Mouse (Mus musculus): ENCODE measurements around the gene Lix1. TPM values are rescaled to one million over a fixed set of nuclear protein-coding genes. Genes with fewer than 3 reads are reported as not detected.

Lix1 gene
- polyA plus RNA-seq, 1 experiment from 2014 or later = 4.4 TPM

GRCm38 (mm10) chr17:17425906-17426305, 23.4 kb downstream of the Lix1 start:
- WGBS = 32% methylated on average over 3 of the region's 3 CpGs
- no peak overlapping the region for H3K9ac ChIP-seq (ENCODE audit: low read depth, low read length)
- H3K9me3 ChIP-seq (ENCODE audit: control insufficient read depth) = no peaks in the 10 kb centered on the region
- TF ChIP-seq CTCF (IDR thresholded peaks at IDR 0.05; ENCODE audit: low read depth) = no peak
- no peak overlapping the region for H3K4me2 ChIP-seq (replicated peaks; ENCODE audit: low read depth)
- no peak for ATAC-seq
- no peaks in the 10 kb centered on the region for H3K4me1 ChIP-seq (replicated peaks; ENCODE audit: control insufficient read depth, insufficient read depth, low read length)
- no peak overlapping the region for H3K4me3 ChIP-seq (ENCODE audit: low read depth, low read length)
- no peak overlapping the region for H3K27ac ChIP-seq (ENCODE audit: low read depth, low read length)
- no peaks in the 10 kb centered on the region for H3K36me3 ChIP-seq (ENCODE audit: control insufficient read depth, insufficient read depth)
- no peaks in the 10 kb centered on the region for H3K27me3 ChIP-seq (replicated peaks; ENCODE audit: control insufficient read depth, insufficient read depth, low read length)

- H3K4me1 ChIP-seq (replicated peaks; ENCODE audit: control insufficient read depth, insufficient read depth, low read length) = no peaks in the 10 kb centered on the region
- no peak overlapping the region for H3K27ac ChIP-seq (ENCODE audit: low read depth, low read length)
- no peak overlapping the region for H3K4me2 ChIP-seq (replicated peaks; ENCODE audit: low read depth)
- ATAC-seq = no peak
- TF ChIP-seq CTCF (IDR thresholded peaks at IDR 0.05; ENCODE audit: low read depth) = no peak
- H3K4me3 ChIP-seq (ENCODE audit: low read depth, low read length) = no peak overlapping the region
- no peaks in the 10 kb centered on the region for H3K9me3 ChIP-seq (ENCODE audit: control insufficient read depth)
- H3K36me3 ChIP-seq (ENCODE audit: control insufficient read depth, insufficient read depth) = no peaks in the 10 kb centered on the region
- no peak overlapping the region for H3K9ac ChIP-seq (ENCODE audit: low read depth, low read length)
- no peaks in the 10 kb centered on the region for H3K27me3 ChIP-seq (replicated peaks; ENCODE audit: control insufficient read depth, insufficient read depth, low read length)
- 68% methylated on average over 2 of the region's 2 CpGs for WGBS
Measured at GRCm38 (mm10) chr17:17428888-17429287, 26.4 kb downstream of the Lix1 start.

GRCm38 (mm10) chr17:17433679-17434078, 31.2 kb downstream of the Lix1 start:
- ATAC-seq = no peak
- Histone ChIP-seq H3K9me3 (ENCODE audit: control insufficient read depth) (no peaks in the 10 kb centered on the region), H3K27ac (ENCODE audit: low read depth, low read length) (no peak overlapping the region), H3K4me2 (replicated peaks; ENCODE audit: low read depth) (no peak overlapping the region), H3K36me3 (ENCODE audit: control insufficient read depth, insufficient read depth) (no peaks in the 10 kb centered on the region), H3K4me3 (ENCODE audit: low read depth, low read length) (no peak overlapping the region), H3K27me3 (replicated peaks; ENCODE audit: control insufficient read depth, insufficient read depth, low read length) (no peaks in the 10 kb centered on the region), H3K4me1 (replicated peaks; ENCODE audit: control insufficient read depth, insufficient read depth, low read length) (no peaks in the 10 kb centered on the region), H3K9ac (ENCODE audit: low read depth, low read length) (no peak overlapping the region)
- 81% methylated on average over 4 of the region's 4 CpGs for WGBS
- no peak for TF ChIP-seq CTCF (IDR thresholded peaks at IDR 0.05; ENCODE audit: low read depth)

- no peaks in the 10 kb centered on the region for H3K9me3 ChIP-seq (ENCODE audit: control insufficient read depth)
- H3K27me3 ChIP-seq (replicated peaks; ENCODE audit: control insufficient read depth, insufficient read depth, low read length) = no peaks in the 10 kb centered on the region
- TF ChIP-seq CTCF (IDR thresholded peaks at IDR 0.05; ENCODE audit: low read depth) = no peak
- H3K4me1 ChIP-seq (replicated peaks; ENCODE audit: control insufficient read depth, insufficient read depth, low read length) = no peaks in the 10 kb centered on the region
- ATAC-seq = no peak
- no peak overlapping the region for H3K4me2 ChIP-seq (replicated peaks; ENCODE audit: low read depth)
- H3K27ac ChIP-seq (ENCODE audit: low read depth, low read length) = no peak overlapping the region
- H3K9ac ChIP-seq (ENCODE audit: low read depth, low read length) = no peak overlapping the region
- H3K4me3 ChIP-seq (ENCODE audit: low read depth, low read length) = no peak overlapping the region
- H3K36me3 ChIP-seq (ENCODE audit: control insufficient read depth, insufficient read depth) = no peaks in the 10 kb centered on the region
Measured at GRCm38 (mm10) chr17:17438576-17439191, 36.2 kb downstream of the Lix1 start.

GRCm38 (mm10) chr17:17441876-17442498, 39.5 kb downstream of the Lix1 start:
- no peak overlapping the region for H3K9ac ChIP-seq (ENCODE audit: low read depth, low read length)
- no peaks in the 10 kb centered on the region for H3K36me3 ChIP-seq (ENCODE audit: control insufficient read depth, insufficient read depth)
- H3K4me3 ChIP-seq (ENCODE audit: low read depth, low read length) = no peak overlapping the region
- no peak for TF ChIP-seq CTCF (IDR thresholded peaks at IDR 0.05; ENCODE audit: low read depth)
- no peak for ATAC-seq
- WGBS = 60% methylated on average over 4 of the region's 4 CpGs
- H3K27ac ChIP-seq (ENCODE audit: low read depth, low read length) = no peak overlapping the region
- no peaks in the 10 kb centered on the region for H3K4me1 ChIP-seq (replicated peaks; ENCODE audit: control insufficient read depth, insufficient read depth, low read length)
- H3K4me2 ChIP-seq (replicated peaks; ENCODE audit: low read depth) = no peak overlapping the region
- H3K9me3 ChIP-seq (ENCODE audit: control insufficient read depth) = no peaks in the 10 kb centered on the region
- H3K27me3 ChIP-seq (replicated peaks; ENCODE audit: control insufficient read depth, insufficient read depth, low read length) = no peaks in the 10 kb centered on the region

GRCm38 (mm10) chr17:17444297-17444886, 41.9 kb downstream of the Lix1 start:
- no peak overlapping the region for H3K4me3 ChIP-seq (ENCODE audit: low read depth, low read length)
- H3K27me3 ChIP-seq (replicated peaks; ENCODE audit: control insufficient read depth, insufficient read depth, low read length) = no peaks in the 10 kb centered on the region
- H3K4me2 ChIP-seq (replicated peaks; ENCODE audit: low read depth) = no peak overlapping the region
- WGBS = 77% methylated on average over 3 of the region's 3 CpGs
- no peak for ATAC-seq
- H3K36me3 ChIP-seq (ENCODE audit: control insufficient read depth, insufficient read depth) = no peaks in the 10 kb centered on the region
- no peaks in the 10 kb centered on the region for H3K4me1 ChIP-seq (replicated peaks; ENCODE audit: control insufficient read depth, insufficient read depth, low read length)
- H3K9ac ChIP-seq (ENCODE audit: low read depth, low read length) = no peak overlapping the region
- H3K9me3 ChIP-seq (ENCODE audit: control insufficient read depth) = no peaks in the 10 kb centered on the region
- no peak overlapping the region for H3K27ac ChIP-seq (ENCODE audit: low read depth, low read length)
- TF ChIP-seq CTCF (IDR thresholded peaks at IDR 0.05; ENCODE audit: low read depth) = no peak

Measured in intestine, postnatal 0 days (tissue).